Mouse (Mus musculus) intestine, embryonic 16.5 days (tissue): Measurements from ENCODE around the gene Trpm4. TPM values are rescaled to one million over a fixed set of nuclear protein-coding genes. Genes with fewer than 3 reads are reported as not detected.
A peak's percentile ranks its signal among the peaks of the same experiment; 100 is the strongest.

Experiments
- ATAC-seq: fragments of 200-750 bp; cut with Nextera tagmentation; 2 replicates; pipeline ENCODE4 v1.8.0; 2017; ENCODE audit warnings: moderate TSS enrichment, moderate library complexity
- H3K27ac ChIP-seq: fragments of 300-500 bp; sonication (generic); 2 replicates; pipeline ENCODE4 v1.5.1; 2014; ENCODE audit warnings: mild to moderate bottlenecking, low read length
- H3K27me3 ChIP-seq: fragments of 300-500 bp; sonication (generic); replicated peaks from 2 replicates; pipeline ENCODE4 v1.6.1; 2014; ENCODE audit warnings: low read length, control low read depth, mixed read lengths; ENCODE audit not compliant: control insufficient read depth, insufficient read depth
- H3K36me3 ChIP-seq: fragments of 300-500 bp; sonication (generic); 2 replicates; pipeline ENCODE4 v1.6.1; 2014; ENCODE audit warnings: low read length, control low read depth; ENCODE audit not compliant: control insufficient read depth, insufficient read depth
- H3K4me1 ChIP-seq: fragments of 300-500 bp; sonication (generic); 2 replicates; pipeline ENCODE4 v1.6.1; 2014; ENCODE audit warnings: low read length, control low read depth, mixed read lengths; ENCODE audit not compliant: control insufficient read depth, insufficient read depth
- H3K4me2 ChIP-seq: fragments of 300-500 bp; sonication (generic); 2 replicates; pipeline ENCODE4 v1.6.1; 2014; ENCODE audit warnings: low read depth, low read length, control low read depth
- H3K4me3 ChIP-seq: fragments of 300-500 bp; sonication (generic); 2 replicates; pipeline ENCODE4 v1.5.1; 2014; ENCODE audit warnings: mild to moderate bottlenecking, low read length
- H3K9ac ChIP-seq: fragments of 300-500 bp; sonication (generic); 2 replicates; pipeline ENCODE4 v1.6.1; 2014; ENCODE audit warnings: low read depth, low read length
- H3K9me3 ChIP-seq: fragments of 300-500 bp; sonication (generic); 2 replicates; pipeline ENCODE4 v1.6.1; 2016; ENCODE audit warnings: low read length, control low read depth; ENCODE audit not compliant: control insufficient read depth
- WGBS: fragments of 180-500 bp; shearing (Covaris S2); extraction: QIAGEN DNeasy Blood & Tissue Kit; methylation state at CpG from one replicate; pipeline ENCODE4 v1.1.7; 2014; 5-methylcytosine and 5-hydroxymethylcytosine counted together
- polyA plus RNA-seq: library from polyadenylated mRNA; unstranded; fragments of >200 nt; fragmentation: Nextera tagmentation; extraction: Ambion mirVana; gene quantifications from 2 replicates; pipeline ENCODE4 v1.2.1, GENCODE M21; 2015

Gene Trpm4
- polyA plus RNA-seq, 1 experiment from 2014 or later = 33.4 TPM

DNA sequence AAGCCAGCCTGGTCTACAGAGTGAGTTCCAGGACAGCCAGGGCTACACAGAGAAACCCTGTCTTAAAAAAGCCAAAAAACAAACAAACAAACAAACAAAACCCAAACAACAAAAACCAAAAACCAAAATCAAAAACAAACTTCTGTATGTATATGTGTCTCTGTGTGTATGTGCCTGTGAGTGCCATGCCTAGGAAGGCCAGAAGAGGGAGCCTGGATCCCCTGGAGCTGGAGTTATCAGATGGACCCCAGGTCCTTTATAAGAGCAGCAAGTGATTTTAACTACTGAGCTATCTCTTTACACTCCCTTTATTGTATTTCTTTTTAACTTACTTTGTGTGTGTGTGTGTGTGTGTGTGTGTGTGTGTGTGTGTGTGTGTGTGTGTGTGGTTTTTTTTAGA, 7.8 kb downstream of the Trpm4 start:
- Histone ChIP-seq H3K27me3 (no peaks in the 10 kb centered on the region), H3K9me3 (no peaks in the 10 kb centered on the region), H3K4me2 (no peak overlapping the region), H3K4me1 (no peaks in the 10 kb centered on the region), H3K27ac (no peak overlapping the region), H3K4me3 (no peak overlapping the region), H3K36me3 (peaks cover 25% of the 10 kb centered on the region), H3K9ac (no peak overlapping the region)
- no peak for ATAC-seq

DNA sequence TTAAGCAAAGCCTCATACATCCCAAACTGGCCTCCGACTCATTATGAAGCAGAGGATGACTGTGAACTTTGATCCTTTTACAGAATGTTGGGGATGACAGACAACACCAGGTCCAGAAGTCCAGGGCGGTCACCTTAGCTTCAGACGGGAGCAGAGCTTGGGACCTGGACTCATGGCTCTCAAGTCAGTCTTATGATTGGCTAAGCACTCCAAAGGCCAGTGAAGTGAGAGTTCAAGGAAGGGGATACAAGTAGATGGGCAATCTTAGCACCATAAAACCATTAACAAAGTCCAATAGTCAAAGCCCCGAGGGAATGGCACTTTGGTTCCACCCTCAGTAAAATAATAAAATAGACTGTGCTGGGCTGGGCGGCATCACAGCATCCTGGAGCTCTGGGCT, 10.5 kb downstream of the Trpm4 start:
- Histone ChIP-seq H3K4me1 (no peaks in the 10 kb centered on the region), H3K9me3 (no peaks in the 10 kb centered on the region), H3K27ac (peak overlapping the region; percentile 57), H3K36me3 (peaks cover 25% of the 10 kb centered on the region), H3K27me3 (no peaks in the 10 kb centered on the region), H3K9ac (no peak overlapping the region), H3K4me2 (no peak overlapping the region), H3K4me3 (no peak overlapping the region)
- 52% methylated on average over 5 of the region's 5 CpGs for WGBS
- ATAC-seq = peak; percentile 96

DNA sequence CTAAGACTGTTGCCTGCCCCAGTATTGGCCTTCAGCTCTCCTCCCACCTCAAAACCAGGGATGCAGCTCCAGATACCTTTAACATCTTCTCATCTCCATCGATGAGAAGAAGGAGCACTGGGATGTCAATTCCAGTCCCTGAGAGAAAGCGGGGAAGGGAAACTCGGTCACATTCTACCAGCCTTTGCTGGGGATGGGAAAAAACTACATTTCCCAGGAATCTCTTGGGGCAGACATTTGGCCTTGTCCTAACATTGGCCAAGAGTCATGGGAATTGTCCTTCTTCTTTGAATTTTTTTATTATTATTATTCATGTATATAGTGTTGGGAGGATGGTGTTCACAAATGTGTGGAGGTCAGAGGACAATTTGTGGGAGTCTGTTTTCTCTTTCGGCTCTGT, 11.3 kb downstream of the Trpm4 start:
- H3K27ac ChIP-seq = no peak overlapping the region
- no peak for ATAC-seq
- peaks cover 25% of the 10 kb centered on the region for H3K36me3 ChIP-seq

GRCm38 (mm10) chr7:45316536-45316935, 17.0 kb downstream of the Trpm4 start:
- 82% methylated on average over 14 of the region's 14 CpGs for WGBS
- Histone ChIP-seq H3K27me3 (no peaks in the 10 kb centered on the region), H3K9me3 (no peaks in the 10 kb centered on the region), H3K9ac (no peak overlapping the region), H3K4me1 (peaks cover 10% of the 10 kb centered on the region; the same call in 1 of the 2 replicates), H3K36me3 (no peaks in the 10 kb centered on the region), H3K27ac (no peak overlapping the region), H3K4me2 (no peak overlapping the region), H3K4me3 (no peak overlapping the region)
- ATAC-seq = peak; percentile 61

More for the DNA sequence above, 11.3 kb downstream of the Trpm4 start:
- Histone ChIP-seq H3K4me3 (no peak overlapping the region), H3K9ac (no peak overlapping the region), H3K9me3 (no peaks in the 10 kb centered on the region), H3K4me2 (no peak overlapping the region), H3K4me1 (no peaks in the 10 kb centered on the region), H3K27me3 (no peaks in the 10 kb centered on the region)
- 89% methylated on average over 4 of the region's 4 CpGs for WGBS

DNA sequence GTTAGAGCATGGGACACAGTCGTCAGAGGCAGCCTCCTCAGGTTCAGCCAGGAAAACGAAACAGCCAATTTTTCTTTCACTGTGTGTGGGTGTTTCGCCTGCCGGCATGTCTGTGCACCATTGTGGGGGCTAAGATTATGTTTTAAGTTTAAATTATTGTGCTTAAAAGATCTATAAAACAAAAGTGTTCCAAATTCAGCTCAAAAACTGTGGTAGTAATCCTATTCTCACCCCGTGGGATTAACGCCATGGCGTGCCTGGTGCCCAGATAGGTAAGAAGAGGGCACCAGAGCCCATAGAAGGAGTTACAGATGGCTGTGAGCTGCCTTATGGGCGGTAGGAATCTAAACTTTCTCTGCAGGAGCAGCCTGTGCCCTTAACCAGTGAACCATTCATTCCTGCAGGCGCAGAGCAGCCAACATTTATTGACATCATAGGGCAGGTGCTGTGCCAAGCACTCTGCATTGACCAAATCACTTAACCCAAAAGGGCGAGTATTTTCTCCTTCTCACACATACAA, 18.3 kb downstream of the Trpm4 start:
- Histone ChIP-seq H3K9ac (no peak overlapping the region), H3K27me3 (no peaks in the 10 kb centered on the region), H3K4me3 (no peak overlapping the region), H3K9me3 (no peaks in the 10 kb centered on the region), H3K4me1 (peaks cover 10% of the 10 kb centered on the region; the same call in 1 of the 2 replicates), H3K27ac (no peak overlapping the region), H3K4me2 (no peak overlapping the region), H3K36me3 (no peaks in the 10 kb centered on the region)
- no peak for ATAC-seq
- 89% methylated on average over 10 of the region's 10 CpGs for WGBS

- Histone ChIP-seq H3K27ac (peak overlapping the region; percentile 58), H3K4me1 (peaks cover 10% of the 10 kb centered on the region; the same call in 1 of the 2 replicates), H3K9ac (0 out of 2 replicates have a peak overlapping the region, but pooled peaks have one; percentile 11), H3K27me3 (no peaks in the 10 kb centered on the region), H3K4me3 (no peak overlapping the region), H3K9me3 (no peaks in the 10 kb centered on the region), H3K36me3 (no peaks in the 10 kb centered on the region), H3K4me2 (no peak overlapping the region)
- peak; percentile 59 for ATAC-seq
- 23% methylated on average over 9 of the region's 9 CpGs for whole genome bisulfite sequencing
Observed at GRCm38 (mm10) chr7:45313495-45313894, 20.1 kb downstream of the Trpm4 start.

- peaks cover 10% of the 10 kb centered on the region; the same call in 1 of the 2 replicates for H3K4me1 ChIP-seq
- H3K4me3 ChIP-seq = no peak overlapping the region
- no peaks in the 10 kb centered on the region for H3K27me3 ChIP-seq
- H3K36me3 ChIP-seq = peaks cover 3% of the 10 kb centered on the region; the same call in 1 of the 2 replicates
- H3K9me3 ChIP-seq = no peaks in the 10 kb centered on the region
- 0 out of 2 replicates have a peak overlapping the region, but pooled peaks have one; percentile 11 for H3K9ac ChIP-seq
- peak overlapping the region; percentile 58 for H3K27ac ChIP-seq
- H3K4me2 ChIP-seq = no peak overlapping the region
- ATAC-seq = no peak
- whole genome bisulfite sequencing = 20% methylated on average over 10 of the region's 10 CpGs
Observed at GRCm38 (mm10) chr7:45312686-45313453, 20.7 kb downstream of the Trpm4 start.

DNA sequence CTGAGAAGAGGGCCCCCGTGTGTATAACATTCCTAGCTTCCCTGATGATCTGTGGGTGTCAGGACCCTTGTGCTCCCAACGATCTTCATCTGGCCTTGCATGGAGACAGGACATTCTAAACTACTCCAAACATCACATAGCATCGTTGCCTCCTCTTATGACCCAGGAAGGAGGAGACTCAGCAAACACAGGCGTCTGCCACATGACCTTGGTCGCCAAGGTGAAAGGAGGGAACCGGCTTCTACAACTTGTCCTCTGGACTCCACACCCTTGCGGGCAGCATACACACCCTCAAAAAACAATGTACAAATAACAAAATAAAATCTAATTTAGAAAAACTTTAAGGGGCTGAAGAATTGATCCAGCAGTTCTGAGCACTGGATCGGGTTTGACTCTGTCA, 21.6 kb downstream of the Trpm4 start:
- WGBS = 24% methylated on average over 8 of the region's 8 CpGs
- peaks cover 6% of the 10 kb centered on the region; the same call in 1 of the 2 replicates for H3K36me3 ChIP-seq
- no peak overlapping the region for H3K4me2 ChIP-seq
- H3K4me1 ChIP-seq = peaks cover 10% of the 10 kb centered on the region; the same call in 1 of the 2 replicates
- ATAC-seq = no peak
- 0 out of 2 replicates have a peak overlapping the region, but pooled peaks have one; percentile 7 for H3K27ac ChIP-seq
- no peaks in the 10 kb centered on the region for H3K27me3 ChIP-seq
- H3K9me3 ChIP-seq = no peaks in the 10 kb centered on the region
- H3K4me3 ChIP-seq = no peak overlapping the region
- H3K9ac ChIP-seq = no peak overlapping the region

- Histone ChIP-seq H3K4me3 (no peak overlapping the region), H3K4me1 (peaks cover 16% of the 10 kb centered on the region), H3K27ac (no peak overlapping the region), H3K27me3 (no peaks in the 10 kb centered on the region), H3K9me3 (no peaks in the 10 kb centered on the region), H3K4me2 (no peak overlapping the region), H3K9ac (no peak overlapping the region), H3K36me3 (peaks cover 6% of the 10 kb centered on the region; the same call in 1 of the 2 replicates)
- WGBS = 14% methylated on average over 9 of the region's 9 CpGs
- ATAC-seq = no peak
Observed at GRCm38 (mm10) chr7:45309455-45309854, 24.1 kb downstream of the Trpm4 start.
